Mouse (Mus musculus) E14TG2a.4 (cell line): ENCODE measurements around the gene Emp1.

Source experiments
- CTCF ChIP-seq: conservative IDR thresholded peaks from 2 replicates; pipeline ENCODE4 v1.5.1; 2014; ENCODE audit warnings: low read length
- POU5F1 ChIP-seq: IDR thresholded peaks from 2 replicates; pipeline ENCODE4 v1.6.1; 2014; ENCODE audit warnings: low read length, borderline replicate concordance

DNA sequence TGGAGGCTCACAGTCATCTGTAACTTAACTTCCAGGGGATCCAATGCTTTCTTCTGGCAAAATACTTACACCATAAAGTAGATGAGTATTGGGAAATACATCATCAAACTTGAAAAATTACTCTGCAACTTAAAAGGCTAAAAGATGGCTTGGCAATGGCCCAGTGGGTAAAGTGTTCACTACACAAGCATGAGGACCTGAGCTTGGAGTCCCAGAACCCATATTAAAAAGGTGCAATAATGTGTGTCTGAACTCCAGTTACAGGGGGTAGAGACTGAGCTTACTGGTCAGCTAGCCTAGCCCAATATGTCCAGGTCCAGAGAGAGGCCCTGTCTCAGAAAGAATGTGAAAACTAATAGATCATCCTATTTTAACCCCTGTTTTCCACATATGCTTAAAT lies 21.6 kb downstream of the Emp1 start:
- TF ChIP-seq POU5F1 (no peak), CTCF (no peak)
